Mouse (Mus musculus) lung, postnatal 0 days (tissue): ENCODE results near the gene Gm3238.
"Not testable (repeated sequence)": the region's sequence is repeated elsewhere in the genome, so short reads cannot be mapped to it uniquely, and the experiment has no call there.

Experiments
- CTCF ChIP-seq: IDR thresholded peaks from 2 replicates; pipeline ENCODE4 v1.5.1; 2016; ENCODE audit warnings: antibody characterized with exemption, mild to moderate bottlenecking
- EP300 ChIP-seq: IDR thresholded peaks from 2 replicates; pipeline ENCODE4 v1.6.1; 2016; ENCODE audit warnings: antibody characterized with exemption, mild to moderate bottlenecking, control low read depth

GRCm38 (mm10) chr10:77750686-77751085 lies 20.4 kb downstream of the Gm3238 start:
- TF ChIP-seq CTCF, EP300: not testable (repeated sequence)
